Mouse (Mus musculus): ENCODE data around the gene Itga10.
"Not testable (repeated sequence)": the region's sequence is repeated elsewhere in the genome, so short reads cannot be mapped to it uniquely, and the experiment has no call there.

The Itga10 gene

DNA sequence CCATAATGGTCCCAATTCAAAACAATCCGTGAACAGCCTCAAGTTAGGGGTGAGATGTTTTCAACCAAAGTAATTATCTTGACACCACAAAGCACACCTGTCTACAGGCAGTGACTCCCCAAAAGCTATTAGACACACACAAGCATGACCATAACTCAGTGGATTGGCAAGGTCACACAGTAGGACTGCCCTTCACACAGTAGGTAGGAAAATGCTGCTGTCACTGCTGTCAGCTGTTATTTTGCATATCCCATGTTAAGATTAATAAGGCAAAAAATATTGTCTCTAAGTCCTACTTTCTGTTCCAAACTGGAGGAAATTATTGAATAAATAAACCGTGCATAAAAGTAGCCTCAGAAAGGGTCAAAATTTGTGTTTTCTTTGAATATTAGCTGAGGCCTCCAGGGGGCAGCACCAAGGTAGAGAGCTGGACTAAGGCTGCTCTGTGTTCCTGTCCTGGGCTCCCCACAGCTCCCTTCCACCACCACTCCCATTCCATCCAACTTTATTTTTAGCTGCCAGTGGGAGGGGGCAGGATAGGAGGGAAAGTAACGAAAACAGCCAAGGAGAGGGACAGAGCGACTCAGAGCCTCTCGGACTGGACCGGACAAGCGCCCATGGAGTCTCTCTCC lies at the start of gene Itga10:
Gene Itga10 (plus strand): TSS at position 567 of the 632 bp plus-strand sequence.
- DNase-seq (ENCODE audit: low read depth, low spot score): peak; percentile 46

- peak; percentile 91 for DNase-seq (ENCODE audit: low read depth, low spot score)
Observed at GRCm38 (mm10) chr3:96595661-96596060, 49.7 kb upstream of the Itga10 start.

DNA sequence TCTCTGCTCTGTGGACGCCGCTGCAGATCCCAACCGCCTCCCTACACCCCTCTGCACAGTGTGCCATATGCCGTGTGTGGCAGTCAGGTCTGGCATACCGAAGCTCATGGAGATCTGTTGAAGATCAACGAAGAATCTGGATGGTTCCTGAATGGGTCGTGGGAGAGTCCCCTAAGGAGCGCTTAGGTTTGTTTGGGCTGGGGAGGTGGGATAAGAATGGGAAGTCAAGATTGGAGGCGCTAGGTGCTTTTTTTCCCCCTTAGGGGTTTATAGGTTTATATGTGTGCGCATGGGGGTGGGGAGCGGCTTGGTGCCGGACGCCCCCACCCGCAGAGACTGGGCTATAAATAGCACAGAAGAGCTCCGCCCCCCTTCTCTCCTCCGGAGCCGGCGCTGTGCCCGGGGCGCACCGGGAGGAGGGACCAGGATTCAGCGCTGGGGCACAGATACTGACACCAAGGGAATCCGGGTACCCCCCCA lies 49.1 kb upstream of the Itga10 start, which contains the start of gene Ankrd34a:
Gene Ankrd34a (plus strand): TSS at position 409 of the 480 bp plus-strand sequence.
- DNase-seq (ENCODE audit: low read depth, low spot score): peak; percentile 94

GRCm38 (mm10) chr3:96596855-96597254 lies 48.5 kb upstream of the Itga10 start:
- DNase-seq (ENCODE audit: low read depth, low spot score): peak; percentile 79

DNA sequence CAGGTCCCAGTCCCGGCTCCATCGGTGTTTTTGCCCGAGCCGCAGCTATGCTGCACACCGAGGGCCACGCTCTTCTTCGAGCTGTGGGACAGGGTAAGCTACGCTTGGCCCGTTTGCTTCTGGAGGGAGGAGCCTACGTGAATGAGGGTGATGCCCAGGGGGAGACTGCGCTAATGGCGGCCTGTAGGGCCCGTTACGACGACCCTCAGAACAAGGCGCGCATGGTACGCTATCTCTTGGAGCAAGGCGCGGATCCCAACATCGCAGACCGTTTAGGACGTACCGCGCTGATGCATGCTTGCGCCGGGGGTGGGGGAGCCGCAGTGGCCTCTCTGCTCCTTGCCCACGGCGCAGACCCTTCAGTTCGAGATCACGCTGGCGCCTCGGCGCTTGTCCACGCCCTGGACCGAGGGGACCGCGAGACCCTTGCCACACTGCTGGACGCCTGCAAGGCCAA lies 47.9 kb upstream of the Itga10 start:
- peak; percentile 69 for DNase-seq (ENCODE audit: low read depth, low spot score)

GRCm38 (mm10) chr3:96598156-96599068 lies 47.0 kb upstream of the Itga10 start:
- peak; percentile 76 for DNase-seq (ENCODE audit: low read depth, low spot score)

DNA sequence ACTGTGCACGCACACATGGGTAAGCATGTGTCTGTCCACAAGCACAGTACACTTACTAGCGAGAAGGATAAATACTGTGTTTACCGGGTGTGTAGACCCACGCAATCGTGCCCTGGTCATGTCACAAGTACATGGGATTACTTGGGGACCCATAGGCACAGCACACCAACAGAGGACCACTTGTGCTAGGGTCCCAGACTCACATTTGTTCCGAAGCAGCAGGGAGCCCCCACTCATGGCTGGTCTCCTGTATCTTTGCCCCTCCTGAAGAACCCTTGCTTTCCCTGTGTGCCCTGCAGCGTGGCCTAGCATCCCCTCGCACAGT lies 46.4 kb upstream of the Itga10 start:
- peak; percentile 36 for DNase-seq (ENCODE audit: low read depth, low spot score)

DNA sequence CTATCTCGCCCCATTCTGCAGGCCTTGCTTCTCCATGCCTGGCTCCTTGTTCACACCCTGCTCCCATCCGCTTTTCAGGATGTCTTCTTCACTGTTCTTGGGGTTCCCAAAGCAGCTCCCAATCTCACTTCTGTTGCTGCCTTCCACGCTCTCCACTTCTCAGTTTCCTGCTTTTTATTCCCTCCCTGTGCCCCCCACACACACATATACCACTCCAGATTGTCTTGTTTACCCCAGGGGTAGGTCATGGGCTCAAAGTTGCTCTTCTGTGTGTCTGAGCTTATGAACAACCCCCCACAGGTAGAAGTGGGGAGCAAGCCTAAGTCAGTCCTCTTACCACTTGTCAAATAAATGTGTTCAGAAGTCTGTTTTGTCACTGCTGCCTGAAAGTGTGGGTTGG lies 46.0 kb upstream of the Itga10 start:
- DNase-seq (ENCODE audit: low read depth, low spot score): no peak

DNA sequence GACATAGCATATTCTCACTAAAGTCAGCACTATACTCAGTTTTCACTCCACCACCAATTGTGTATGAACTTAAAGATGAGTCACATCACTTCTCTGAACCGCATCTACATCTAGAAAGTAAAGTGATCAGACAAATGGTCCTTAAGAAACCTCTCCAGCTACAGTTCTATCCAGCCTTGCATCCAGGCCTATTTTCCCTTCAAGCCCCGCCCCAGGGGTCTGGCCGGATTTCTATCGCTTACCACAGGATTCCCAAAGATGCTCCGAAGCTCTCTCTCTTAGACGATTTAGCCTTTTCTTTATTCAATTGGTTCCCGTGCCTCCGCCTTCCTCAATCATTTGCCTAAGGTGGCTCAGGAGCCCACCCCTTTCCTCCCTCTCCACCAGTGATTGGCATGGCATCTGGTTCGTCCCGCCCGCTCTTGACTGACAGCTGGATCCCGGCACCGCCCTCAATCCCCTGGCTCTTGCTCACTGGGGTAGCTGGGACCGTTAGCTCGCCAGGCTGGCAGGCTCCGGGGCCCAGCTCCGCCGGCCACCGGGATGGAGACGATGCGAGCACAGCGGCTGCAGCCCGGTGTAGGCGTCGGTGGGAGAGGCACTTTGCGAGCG lies 44.6 kb upstream of the Itga10 start, which contains the start of gene Lix1l:
Gene Lix1l (plus strand): TSS at position 511 of the 612 bp plus-strand sequence.
- peak; percentile 99 for DNase-seq (ENCODE audit: low read depth, low spot score)

GRCm38 (mm10) chr3:96601251-96601787 lies 44.1 kb upstream of the Itga10 start:
- DNase-seq (ENCODE audit: low read depth, low spot score): peak; percentile 89

GRCm38 (mm10) chr3:96601941-96602703 lies 43.3 kb upstream of the Itga10 start:
- DNase-seq (ENCODE audit: low read depth, low spot score): peak; percentile 63

GRCm38 (mm10) chr3:96602704-96603084 lies 42.7 kb upstream of the Itga10 start:
- peak; percentile 20 for DNase-seq (ENCODE audit: low read depth, low spot score)

DNA sequence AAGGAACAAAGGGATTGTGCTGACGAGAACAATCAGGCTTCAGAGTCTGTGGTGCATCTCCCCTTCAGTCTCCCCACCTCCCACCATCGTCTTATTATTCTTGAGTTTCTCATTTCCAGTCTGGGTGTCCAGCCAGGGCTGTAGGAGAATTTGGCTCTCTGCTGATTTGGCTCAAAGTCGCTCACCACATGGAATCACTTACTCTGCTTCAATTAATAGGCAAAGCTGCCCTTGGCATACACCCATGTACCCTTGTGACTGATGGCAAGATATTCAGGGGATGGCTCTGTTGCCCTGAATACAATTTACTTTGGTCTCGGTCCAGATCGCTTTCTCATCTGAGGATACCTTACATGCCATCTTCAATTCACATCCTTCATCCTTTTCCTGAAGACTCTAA lies 42.1 kb upstream of the Itga10 start:
- peak; percentile 73 for DNase-seq (ENCODE audit: low read depth, low spot score)

DNA sequence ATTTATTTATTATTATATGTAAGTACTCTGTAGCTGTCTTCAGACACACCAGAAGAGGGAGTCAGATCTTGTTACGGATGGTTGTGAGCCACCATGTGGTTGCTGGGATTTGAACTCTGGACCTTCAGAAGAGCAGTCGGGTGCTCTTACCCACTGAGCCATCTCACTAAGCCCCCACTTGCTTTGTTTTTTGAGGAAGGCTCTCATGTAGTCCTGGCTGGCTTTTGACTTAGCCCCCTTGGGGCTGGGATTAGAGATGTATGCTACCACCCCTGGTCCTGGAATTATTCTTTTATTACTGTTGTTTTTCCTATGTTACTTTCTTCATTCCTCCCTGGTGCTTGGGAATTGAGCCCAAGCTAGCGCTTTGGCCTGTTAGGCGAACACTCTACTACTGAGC lies 39.4 kb upstream of the Itga10 start:
- DNase-seq (ENCODE audit: low read depth, low spot score): not testable (repeated sequence)

DNA sequence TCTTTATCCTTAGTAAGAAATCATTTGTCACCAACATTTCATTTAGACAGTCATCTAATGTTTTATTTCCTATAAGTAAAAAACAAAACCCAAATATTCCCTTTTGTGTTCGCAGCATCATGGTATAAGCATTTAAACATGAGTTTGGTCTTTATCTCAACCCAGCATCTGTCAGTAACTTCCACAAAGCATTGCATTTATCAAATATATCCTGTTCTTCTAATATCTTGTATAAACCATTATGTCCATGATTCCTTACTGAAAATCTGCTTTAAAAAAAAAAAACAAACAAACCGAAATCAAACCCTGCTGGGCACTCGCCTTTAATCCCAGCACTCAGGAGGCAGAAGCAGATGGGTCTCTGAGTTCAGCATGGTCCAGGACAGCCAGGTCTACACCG lies 38.8 kb upstream of the Itga10 start:
- no peak for DNase-seq (ENCODE audit: low read depth, low spot score)

DNA sequence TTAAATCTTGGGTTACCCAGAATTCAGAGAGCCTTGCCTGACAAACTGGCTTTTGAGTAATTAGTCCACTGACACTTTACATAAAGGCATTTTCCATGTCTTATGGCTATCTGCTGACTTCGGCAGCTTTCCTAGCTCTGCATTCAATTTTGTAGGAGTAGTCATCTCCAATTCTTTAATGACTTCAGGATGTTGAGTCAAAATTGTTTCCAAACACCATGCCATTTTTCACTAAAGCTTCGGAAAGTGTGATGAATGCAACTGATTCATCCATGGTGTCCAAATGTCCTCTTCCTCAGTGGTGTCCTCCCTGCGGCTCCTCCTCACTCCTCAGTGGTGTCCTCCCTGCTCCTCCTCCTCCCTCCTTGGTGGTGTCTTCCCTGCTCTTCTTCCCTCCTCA lies 27.4 kb upstream of the Itga10 start:
- no peak for DNase-seq (ENCODE audit: low read depth, low spot score)

DNA sequence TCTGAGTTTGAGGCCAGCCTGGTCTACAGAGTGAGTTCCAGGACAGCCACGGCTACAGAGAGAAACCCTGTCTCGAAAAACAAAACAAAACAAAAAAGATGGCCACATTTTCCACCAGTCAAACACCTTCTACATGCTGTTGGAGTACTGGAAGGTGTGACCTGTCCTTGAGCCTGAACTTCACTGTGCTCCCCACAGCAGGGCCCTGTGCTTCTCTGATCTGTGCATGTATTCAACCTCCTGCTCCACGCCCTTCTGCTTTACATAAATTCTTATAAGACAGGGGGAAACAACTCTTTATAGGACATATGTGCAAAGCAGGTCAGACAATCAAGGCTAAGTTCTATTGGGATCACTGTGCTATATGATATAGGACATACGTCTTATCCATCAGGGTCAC lies 22.2 kb upstream of the Itga10 start:
- no peak for DNase-seq (ENCODE audit: low read depth, low spot score)

DNA sequence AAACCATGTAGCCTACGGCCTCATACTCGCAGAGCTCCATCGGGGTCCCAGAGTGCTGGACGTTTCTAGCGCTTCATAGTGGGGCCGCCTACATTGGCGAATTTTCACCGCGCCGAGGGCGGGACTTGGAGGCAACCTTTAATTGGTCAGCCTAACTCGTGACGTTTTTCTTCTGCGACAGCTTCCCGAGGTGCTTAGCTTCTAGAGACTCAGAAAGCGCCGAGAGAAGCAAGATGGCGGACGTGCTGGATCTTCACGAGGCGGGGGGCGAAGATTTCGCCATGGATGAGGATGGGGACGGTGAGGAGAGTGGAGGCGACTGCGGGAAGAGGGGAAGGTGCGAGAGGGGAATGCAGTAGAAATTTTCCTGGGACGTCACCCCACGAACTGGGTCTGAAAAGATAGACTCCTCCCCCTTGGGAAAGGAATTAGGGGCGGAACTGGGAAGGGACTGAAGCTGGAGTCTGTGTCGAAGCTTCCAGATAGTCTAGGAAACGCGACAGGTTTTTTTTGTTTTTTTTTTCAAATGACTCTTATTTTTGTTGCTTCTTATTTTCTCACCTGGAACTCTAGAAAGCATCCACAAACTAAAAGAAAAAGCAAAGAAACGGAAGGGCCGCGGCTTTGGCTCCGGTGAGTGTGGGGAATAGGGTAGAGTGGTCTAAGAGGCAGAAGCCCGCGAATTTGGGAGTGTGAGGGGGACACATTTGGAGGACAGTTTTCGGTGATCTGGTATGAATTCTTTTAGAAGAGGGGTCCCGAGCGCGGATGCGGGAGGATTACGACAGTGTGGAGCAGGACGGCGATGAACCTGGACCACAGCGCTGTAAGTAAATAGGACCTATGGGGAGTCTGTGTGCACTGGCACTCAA lies 15.4 kb upstream of the Itga10 start, which contains the start of gene Rbm8a:
Gene Rbm8a (plus strand): TSS at position 205 of the 872 bp plus-strand sequence.
- DNase-seq (ENCODE audit: low read depth, low spot score): peak; percentile 100

- no peak for DNase-seq (ENCODE audit: low read depth, low spot score)
Observed at GRCm38 (mm10) chr3:96632058-96632457, 13.3 kb upstream of the Itga10 start.

GRCm38 (mm10) chr3:96634015-96634414 lies 11.4 kb upstream of the Itga10 start:
- DNase-seq (ENCODE audit: low read depth, low spot score): no peak

Data from brain, adult 2 months (tissue).